In genomic region chr1:59540537-59541148, GRCm38 (mm10) we compare ENCODE assay signal across 19 mouse cellular contexts. TPM values are rescaled to one million over a fixed set of nuclear protein-coding genes. Genes with fewer than 3 reads are reported as not detected.
DNase-seq lines count a peak whose midpoint lies in the region; ATAC-seq and TF ChIP-seq lines count a peak whose summit lies in the region.
"Had no signal": no experiment of that assay in that cellular context is flagged by ENCODE, and none has a peak within 500 bp of the region (broad histone marks: within the 10 kb centered on the region; RNA-seq: fewer than 3 reads in every experiment).

No protein-coding gene starts in this region.

- 76% methylated on average over 19 of the region's 19 CpGs for WGBS in forebrain, embryonic 10.5 days
- WGBS in forebrain, embryonic 15.5 days: 37% methylated on average over 19 of the region's 19 CpGs
- 48% methylated on average over 19 of the region's 19 CpGs for WGBS in neural tube, embryonic 15.5 days
- 81% methylated on average over 19 of the region's 19 CpGs for WGBS in limb, embryonic 10.5 days
- 59% methylated on average over 19 of the region's 19 CpGs for WGBS in stomach, postnatal 0 days

- H3K4me2 ChIP-seq in forebrain, embryonic 15.5 days (replicated peaks): no peak overlapping the region
- 0 out of 2 replicates have a peak overlapping the region, but pooled peaks have one; percentile 6 for H3K4me2 ChIP-seq in neural tube, embryonic 15.5 days
- H3K4me2 ChIP-seq in stomach, postnatal 0 days (replicated peaks; ENCODE audit: low read depth): no peak overlapping the region
- H3K4me2 ChIP-seq: limb, embryonic 12.5 days; liver, embryonic 13.5 days; lung, embryonic 15.5 days had no signal

- no peak for TF ChIP-seq EP300 in stomach, postnatal 0 days (optimal IDR thresholded peaks at IDR 0.05)

- no peaks in the 10 kb centered on the region for H3K36me3 ChIP-seq in forebrain, embryonic 10.5 days (replicated peaks)
- no peaks in the 10 kb centered on the region for H3K36me3 ChIP-seq in forebrain, embryonic 15.5 days
- H3K36me3 ChIP-seq in neural tube, embryonic 15.5 days: no peaks in the 10 kb centered on the region
- H3K36me3 ChIP-seq in limb, embryonic 10.5 days: no peaks in the 10 kb centered on the region
- no peaks in the 10 kb centered on the region for H3K36me3 ChIP-seq in stomach, postnatal 0 days (ENCODE audit: control insufficient read depth, insufficient read depth, low read length)
- H3K36me3 ChIP-seq: heart, embryonic 10.5 days; limb, embryonic 12.5 days; liver, embryonic 13.5 days; lung, embryonic 15.5 days had no signal

- no peaks in the 10 kb centered on the region for H3K27me3 ChIP-seq in forebrain, embryonic 10.5 days (ENCODE audit: poor library complexity, severe bottlenecking)
- H3K27me3 ChIP-seq in forebrain, embryonic 15.5 days: no peaks in the 10 kb centered on the region
- no peaks in the 10 kb centered on the region for H3K27me3 ChIP-seq in neural tube, embryonic 15.5 days (replicated peaks)
- H3K27me3 ChIP-seq in limb, embryonic 10.5 days (ENCODE audit: low read depth, poor library complexity, severe bottlenecking): no peaks in the 10 kb centered on the region
- no peaks in the 10 kb centered on the region for H3K27me3 ChIP-seq in stomach, postnatal 0 days (ENCODE audit: control insufficient read depth, insufficient read depth, low read length)
- H3K27me3 ChIP-seq: limb, embryonic 12.5 days; lung, embryonic 15.5 days had no signal

- ATAC-seq in forebrain, embryonic 15.5 days (replicated peaks): no peak
- no peak for ATAC-seq in neural tube, embryonic 15.5 days (ENCODE audit: low FRiP score)
- no peak for ATAC-seq in stomach, postnatal 0 days (ENCODE audit: low FRiP score, low TSS enrichment)

- peak overlapping the region; percentile 74 for H3K27ac ChIP-seq in forebrain, embryonic 10.5 days
- no peak overlapping the region for H3K27ac ChIP-seq in forebrain, embryonic 15.5 days (replicated peaks)
- no peak overlapping the region for H3K27ac ChIP-seq in neural tube, embryonic 15.5 days (replicated peaks)
- peak overlapping the region; percentile 20; the same call in 1 of the 2 replicates for H3K27ac ChIP-seq in limb, embryonic 10.5 days
- no peak overlapping the region for H3K27ac ChIP-seq in stomach, postnatal 0 days (replicated peaks)
- H3K27ac ChIP-seq: heart, embryonic 10.5 days; layer of hippocampus, adult 2 months; left cerebral cortex, adult 2 months; limb, embryonic 12.5 days; liver, embryonic 13.5 days; lung, embryonic 15.5 days; macrophage had no signal

- no peak for DNase-seq in forebrain, embryonic 10.5 days (ENCODE audit: extremely low spot score, low spot score)
- no peak for DNase-seq in neural tube, embryonic 10.5 days (ENCODE audit: extremely low spot score, low spot score)
- no peak for DNase-seq in limb, embryonic 10.5 days (ENCODE audit: low spot score)
- no peak for DNase-seq in adrenal gland, adult 2 months
- DNase-seq in gastrocnemius, postnatal 10 days: no peak
- DNase-seq in stomach, postnatal 0 days (ENCODE audit: low spot score): no peak
- DNase-seq: adrenal gland, postnatal 14 days; gastrocnemius, postnatal 36 days; heart, postnatal 14 days; kidney, postnatal 10 days; liver, embryonic 13.5 days had no signal

- no peak overlapping the region for H3K4me3 ChIP-seq in forebrain, embryonic 10.5 days
- no peak overlapping the region for H3K4me3 ChIP-seq in forebrain, embryonic 15.5 days
- H3K4me3 ChIP-seq in neural tube, embryonic 15.5 days (replicated peaks): no peak overlapping the region
- no peak overlapping the region for H3K4me3 ChIP-seq in limb, embryonic 10.5 days
- H3K4me3 ChIP-seq in stomach, postnatal 0 days (ENCODE audit: low read depth, low read length): no peak overlapping the region
- H3K4me3 ChIP-seq: heart, embryonic 10.5 days; layer of hippocampus, adult 2 months; left cerebral cortex, adult 2 months; limb, embryonic 12.5 days; liver, embryonic 13.5 days; lung, embryonic 15.5 days had no signal

- no peaks in the 10 kb centered on the region for H3K9me3 ChIP-seq in forebrain, embryonic 10.5 days
- H3K9me3 ChIP-seq in forebrain, embryonic 15.5 days: no peaks in the 10 kb centered on the region
- H3K9me3 ChIP-seq in neural tube, embryonic 15.5 days (replicated peaks): no peaks in the 10 kb centered on the region
- H3K9me3 ChIP-seq in limb, embryonic 10.5 days (replicated peaks): no peaks in the 10 kb centered on the region
- H3K9me3 ChIP-seq in stomach, postnatal 0 days (ENCODE audit: control insufficient read depth, low read length): no peaks in the 10 kb centered on the region
- H3K9me3 ChIP-seq: heart, embryonic 10.5 days; limb, embryonic 12.5 days; liver, embryonic 13.5 days; lung, embryonic 15.5 days had no signal

- no peak for TF ChIP-seq CTCF in stomach, postnatal 0 days (IDR thresholded peaks at IDR 0.05; ENCODE audit: low read depth)

- peaks cover 32% of the 10 kb centered on the region for H3K4me1 ChIP-seq in forebrain, embryonic 10.5 days
- peaks cover 9% of the 10 kb centered on the region for H3K4me1 ChIP-seq in forebrain, embryonic 15.5 days
- H3K4me1 ChIP-seq in neural tube, embryonic 15.5 days: peaks cover 6% of the 10 kb centered on the region
- H3K4me1 ChIP-seq in limb, embryonic 10.5 days: peaks cover 13% of the 10 kb centered on the region
- H3K4me1 ChIP-seq in stomach, postnatal 0 days (replicated peaks; ENCODE audit: control insufficient read depth, insufficient read depth): no peaks in the 10 kb centered on the region
- H3K4me1 ChIP-seq: heart, embryonic 10.5 days; liver, embryonic 13.5 days had no signal

- no peak overlapping the region for H3K9ac ChIP-seq in forebrain, embryonic 15.5 days (replicated peaks)
- H3K9ac ChIP-seq in neural tube, embryonic 15.5 days (replicated peaks): no peak overlapping the region
- no peak overlapping the region for H3K9ac ChIP-seq in stomach, postnatal 0 days (ENCODE audit: low read length)
- H3K9ac ChIP-seq: limb, embryonic 12.5 days; liver, embryonic 13.5 days; lung, embryonic 15.5 days had no signal

RNA-seq across cellular contexts. Expression of gene Gm973, which starts 24.6 kb away (rescaled TPM):
- 0.76 and 1.3 TPM in 2 replicates for polyA plus RNA-seq in forebrain, embryonic 10.5 days (2016; fragmentation: Nextera tagmentation; extraction: Ambion mirVana)
- 4.0 and 9.2 TPM in 2 replicates for polyA plus RNA-seq in forebrain, embryonic 15.5 days (2015; fragmentation: Nextera tagmentation; extraction: Ambion mirVana)
- 9.6 and 10.0 TPM in 2 replicates for polyA plus RNA-seq in neural tube, embryonic 15.5 days (2015; fragmentation: Nextera tagmentation; extraction: Ambion mirVana)
- polyA plus RNA-seq in limb, embryonic 10.5 days (2016; fragmentation: Nextera tagmentation; extraction: Ambion mirVana): 0.18 and 0.55 TPM in 2 replicates
- 10 to 100 TPM in 1 of 2 experiments, 1 to 10 TPM in 1; 1.4 to 40.9 TPM for total RNA-seq in adrenal gland, adult 2 months (2021)
- 0.46 and 0.83 TPM in 2 replicates for polyA plus RNA-seq in adrenal gland, adult 2 months (2012; rRNA removed)
- total RNA-seq in gastrocnemius, postnatal 10 days (2021): 1 to 10 TPM in 1 of 2 experiments, under 1 TPM in 1; 0.81 to 1.2 TPM
- 0.51 and 1.2 TPM in 2 replicates for polyA plus RNA-seq in stomach, postnatal 0 days (2015; fragmentation: Nextera tagmentation; extraction: Ambion mirVana)
- polyA plus RNA-seq: macrophage had no signal

RNA-seq across cellular contexts. Expression of gene Fzd7, which starts 58.4 kb away (rescaled TPM):
- polyA plus RNA-seq in forebrain, embryonic 10.5 days (2016; fragmentation: Nextera tagmentation; extraction: Ambion mirVana): 9.4 and 9.6 TPM in 2 replicates
- polyA plus RNA-seq in forebrain, embryonic 15.5 days (2015; fragmentation: Nextera tagmentation; extraction: Ambion mirVana): 3.5 and 4.2 TPM in 2 replicates
- 3.5 and 4.5 TPM in 2 replicates for polyA plus RNA-seq in neural tube, embryonic 15.5 days (2015; fragmentation: Nextera tagmentation; extraction: Ambion mirVana)
- polyA plus RNA-seq in limb, embryonic 10.5 days (2016; fragmentation: Nextera tagmentation; extraction: Ambion mirVana): 13.2 and 13.5 TPM in 2 replicates
- 10 to 100 TPM in 1 of 2 experiments, 1 to 10 TPM in 1; 9.9 to 16.7 TPM for total RNA-seq in adrenal gland, adult 2 months (2021)
- polyA plus RNA-seq in adrenal gland, adult 2 months (2012; rRNA removed): 20.1 and 22.0 TPM in 2 replicates
- total RNA-seq in gastrocnemius, postnatal 10 days (2021): 10 to 100 TPM; 35.8 to 37.6 TPM
- 3.9 and 4.5 TPM in 2 replicates for polyA plus RNA-seq in stomach, postnatal 0 days (2015; fragmentation: Nextera tagmentation; extraction: Ambion mirVana)

Comparison
In these comparisons a context has a peak if more than half of its experiments do, and no peak if none do; other contexts are left out.
1. H3K27ac ChIP-seq: peak in forebrain, embryonic 10.5 days (single experiment) and limb, embryonic 10.5 days (single experiment); none in forebrain, embryonic 15.5 days (single experiment), neural tube, embryonic 15.5 days (single experiment) and stomach, postnatal 0 days (single experiment).